Mouse (Mus musculus): ENCODE measurements around the gene Pacrg. TPM values are rescaled to one million over a fixed set of nuclear protein-coding genes. Genes with fewer than 3 reads are reported as not detected.
A peak's percentile ranks its signal among the peaks of the same experiment; 100 is the strongest.

The Pacrg gene
- polyA plus RNA-seq, 1 experiment from 2014 or later = 1.2 TPM

DNA sequence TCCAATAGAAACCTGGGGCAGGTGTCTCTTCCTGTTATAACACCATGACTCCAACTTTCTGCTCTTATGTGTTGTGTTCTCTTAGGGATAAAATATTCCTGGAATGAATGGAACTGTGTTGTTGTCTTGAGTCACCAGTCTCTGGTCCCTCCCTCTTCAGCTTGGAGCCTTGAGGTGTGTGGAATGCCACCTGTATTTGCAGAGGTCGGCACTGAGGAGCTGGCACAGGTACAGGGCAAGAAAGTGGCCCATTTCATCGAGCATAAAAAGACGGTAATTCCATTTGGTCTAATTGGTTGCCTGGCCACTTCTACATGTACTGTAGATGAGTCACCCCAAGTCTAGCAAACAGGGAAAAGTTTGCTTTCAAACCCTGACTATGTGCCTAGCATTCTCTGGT is 376.5 kb downstream of the Pacrg start:
- Histone ChIP-seq H3K27ac (replicated peaks in 1 of 2; ENCODE audit: control insufficient read depth in 1 of 2, insufficient read depth in 1 of 2, low read depth in 2 of 2, low read length in 2 of 2) (no peak overlapping the region), H3K27me3 (ENCODE audit: control insufficient read depth, insufficient read depth, low read length) (no peaks in the 10 kb centered on the region), H3K36me3 (ENCODE audit: control insufficient read depth, insufficient read depth, low read length) (no peaks in the 10 kb centered on the region), H3K9ac (ENCODE audit: low read length) (no peak overlapping the region), H3K4me2 (ENCODE audit: low read length) (no peak overlapping the region), H3K9me3 (ENCODE audit: control insufficient read depth, low read length) (no peaks in the 10 kb centered on the region), H3K4me3 (ENCODE audit: control insufficient read depth in 1 of 2, insufficient read depth in 1 of 2, low read depth in 1 of 2, low read length in 2 of 2) (no peak overlapping the region), H3K4me1 (ENCODE audit: control insufficient read depth in 2 of 2, insufficient read depth in 2 of 2, low read length in 2 of 2) (peaks cover 2 to 3% of the 10 kb centered on the region in 2 experiments; a peak in 3 of 4 replicates)
- no peak for ATAC-seq (ENCODE audit: insufficient number of reproducible peaks, insufficient read depth, low FRiP score, low read depth)
- 81% methylated on average over 3 of the region's 3 CpGs for WGBS

DNA sequence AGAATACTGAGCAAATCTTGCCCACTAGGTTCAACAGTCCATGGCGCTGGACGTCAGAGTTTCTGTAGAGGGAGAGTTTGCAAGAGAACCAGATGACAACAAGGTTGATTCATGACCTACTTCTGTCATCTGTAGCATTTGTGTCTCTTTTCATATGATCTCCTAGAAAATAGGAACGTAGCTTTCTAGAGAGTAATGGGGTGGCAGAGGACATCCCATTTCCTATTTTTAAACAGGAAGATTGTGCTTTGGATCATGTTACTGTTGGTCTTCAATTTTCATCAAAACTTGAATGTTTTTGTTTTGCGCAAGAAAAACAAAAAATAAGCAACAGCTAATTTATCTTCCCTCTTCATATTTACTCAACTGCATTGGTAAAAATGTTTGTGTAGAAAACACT is 379.2 kb downstream of the Pacrg start:
- Histone ChIP-seq H3K4me2 (ENCODE audit: low read length) (no peak overlapping the region), H3K36me3 (ENCODE audit: control insufficient read depth, insufficient read depth, low read length) (no peaks in the 10 kb centered on the region), H3K4me3 (ENCODE audit: control insufficient read depth in 1 of 2, insufficient read depth in 1 of 2, low read depth in 1 of 2, low read length in 2 of 2) (no peak overlapping the region), H3K4me1 (ENCODE audit: control insufficient read depth in 2 of 2, insufficient read depth in 2 of 2, low read length in 2 of 2) (peaks cover 4 to 8% of the 10 kb centered on the region in 2 experiments), H3K27ac (replicated peaks in 1 of 2; ENCODE audit: control insufficient read depth in 1 of 2, insufficient read depth in 1 of 2, low read depth in 2 of 2, low read length in 2 of 2) (no peak overlapping the region), H3K9me3 (ENCODE audit: control insufficient read depth, low read length) (no peaks in the 10 kb centered on the region), H3K27me3 (ENCODE audit: control insufficient read depth, insufficient read depth, low read length) (no peaks in the 10 kb centered on the region), H3K9ac (ENCODE audit: low read length) (no peak overlapping the region)
- no peak for ATAC-seq (ENCODE audit: insufficient number of reproducible peaks, insufficient read depth, low FRiP score, low read depth)
- 87% methylated on average over 4 of the region's 4 CpGs for WGBS

DNA sequence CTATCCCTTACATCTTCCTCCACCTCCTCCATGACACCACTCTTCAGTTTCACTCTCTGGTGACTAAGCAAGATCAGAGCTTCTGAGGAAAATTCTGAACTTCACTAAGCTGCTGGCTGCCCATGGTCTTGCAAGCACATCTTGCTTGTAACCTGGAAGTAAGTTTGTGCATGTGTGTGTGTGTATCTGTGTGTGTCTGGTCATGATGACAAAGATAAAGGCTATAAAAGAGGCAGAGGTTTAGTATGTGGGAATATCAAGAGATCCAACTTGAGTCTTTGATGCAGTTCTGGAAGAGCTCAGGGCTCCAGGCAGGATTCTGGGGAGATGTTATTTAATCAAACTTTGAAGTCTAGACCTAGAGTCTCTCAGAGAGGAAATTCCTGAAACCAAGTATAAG is 381.4 kb downstream of the Pacrg start:
- Histone ChIP-seq H3K27me3 (ENCODE audit: control insufficient read depth, insufficient read depth, low read length) (no peaks in the 10 kb centered on the region), H3K9me3 (ENCODE audit: control insufficient read depth, low read length) (no peaks in the 10 kb centered on the region), H3K4me1 (ENCODE audit: control insufficient read depth in 2 of 2, insufficient read depth in 2 of 2, low read length in 2 of 2) (peaks cover 4% of the 10 kb centered on the region in 2 experiments; a peak in 3 of 4 replicates), H3K4me2 (ENCODE audit: low read length) (no peak overlapping the region), H3K36me3 (ENCODE audit: control insufficient read depth, insufficient read depth, low read length) (no peaks in the 10 kb centered on the region), H3K4me3 (ENCODE audit: control insufficient read depth in 1 of 2, insufficient read depth in 1 of 2, low read depth in 1 of 2, low read length in 2 of 2) (no peak overlapping the region), H3K27ac (replicated peaks in 1 of 2; ENCODE audit: control insufficient read depth in 1 of 2, insufficient read depth in 1 of 2, low read depth in 2 of 2, low read length in 2 of 2) (no peak overlapping the region), H3K9ac (ENCODE audit: low read length) (no peak overlapping the region)
- ATAC-seq (ENCODE audit: insufficient number of reproducible peaks, insufficient read depth, low FRiP score, low read depth) = no peak

DNA sequence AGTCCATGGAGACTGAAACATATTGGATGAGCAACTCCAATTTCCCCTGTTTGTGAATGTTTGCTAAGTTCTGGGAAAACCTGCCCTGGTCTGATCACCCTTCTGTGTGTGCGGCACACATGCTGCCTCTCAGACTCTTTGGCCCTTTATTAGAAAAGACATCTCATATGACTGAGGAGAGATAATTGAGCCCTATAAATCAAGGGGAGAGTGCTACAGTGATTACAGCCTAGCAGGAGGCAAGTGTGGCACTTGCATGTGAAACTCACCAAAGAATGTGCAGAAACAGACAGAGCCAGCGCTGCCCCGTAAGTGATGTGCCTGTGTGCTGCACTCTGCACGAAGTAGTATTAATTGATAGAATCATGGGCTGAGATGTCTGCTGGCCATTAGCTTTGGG is 383.7 kb downstream of the Pacrg start:
- Histone ChIP-seq H3K4me2 (ENCODE audit: low read length) (no peak overlapping the region), H3K27me3 (ENCODE audit: control insufficient read depth, insufficient read depth, low read length) (no peaks in the 10 kb centered on the region), H3K36me3 (ENCODE audit: control insufficient read depth, insufficient read depth, low read length) (no peaks in the 10 kb centered on the region), H3K4me1 (ENCODE audit: control insufficient read depth in 2 of 2, insufficient read depth in 2 of 2, low read length in 2 of 2) (peaks cover 8 to 18% of the 10 kb centered on the region in 2 experiments), H3K9ac (ENCODE audit: low read length) (no peak overlapping the region), H3K9me3 (ENCODE audit: control insufficient read depth, low read length) (no peaks in the 10 kb centered on the region), H3K27ac (replicated peaks in 1 of 2; ENCODE audit: control insufficient read depth in 1 of 2, insufficient read depth in 1 of 2, low read depth in 2 of 2, low read length in 2 of 2) (no peak overlapping the region), H3K4me3 (ENCODE audit: control insufficient read depth in 1 of 2, insufficient read depth in 1 of 2, low read depth in 1 of 2, low read length in 2 of 2) (no peak overlapping the region)
- WGBS = 73% methylated on average over 4 of the region's 4 CpGs
- ATAC-seq (ENCODE audit: insufficient number of reproducible peaks, insufficient read depth, low FRiP score, low read depth) = no peak

DNA sequence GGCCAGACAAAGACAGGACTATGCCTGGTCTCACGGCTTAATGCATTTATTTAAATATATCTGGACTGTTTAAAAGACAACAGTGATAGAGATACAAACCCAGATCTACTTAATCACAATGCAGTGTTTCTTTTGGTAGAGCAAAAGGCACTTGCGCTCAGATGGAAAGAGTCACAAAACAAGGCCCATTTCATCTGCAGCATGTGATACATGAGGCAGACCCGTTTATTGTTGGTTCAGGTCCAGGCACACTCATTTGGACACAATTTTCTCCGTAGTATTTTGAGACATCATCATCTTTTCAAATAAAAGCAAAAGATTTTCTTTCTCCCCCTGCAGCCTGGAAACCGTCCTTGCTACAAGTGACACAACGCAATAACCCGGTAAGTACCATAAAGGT is 384.1 kb downstream of the Pacrg start:
- Histone ChIP-seq H3K9ac (ENCODE audit: low read length) (no peak overlapping the region), H3K4me2 (ENCODE audit: low read length) (no peak overlapping the region), H3K36me3 (ENCODE audit: control insufficient read depth, insufficient read depth, low read length) (no peaks in the 10 kb centered on the region), H3K9me3 (ENCODE audit: control insufficient read depth, low read length) (no peaks in the 10 kb centered on the region), H3K4me3 (ENCODE audit: control insufficient read depth in 1 of 2, insufficient read depth in 1 of 2, low read depth in 1 of 2, low read length in 2 of 2) (no peak overlapping the region), H3K27ac (replicated peaks in 1 of 2; ENCODE audit: control insufficient read depth in 1 of 2, insufficient read depth in 1 of 2, low read depth in 2 of 2, low read length in 2 of 2) (no peak overlapping the region), H3K4me1 (ENCODE audit: control insufficient read depth in 2 of 2, insufficient read depth in 2 of 2, low read length in 2 of 2) (peaks cover 11 to 21% of the 10 kb centered on the region in 2 experiments), H3K27me3 (ENCODE audit: control insufficient read depth, insufficient read depth, low read length) (no peaks in the 10 kb centered on the region)
- no peak for ATAC-seq (ENCODE audit: insufficient number of reproducible peaks, insufficient read depth, low FRiP score, low read depth)
- 78% methylated on average over 7 of the region's 7 CpGs for WGBS

DNA sequence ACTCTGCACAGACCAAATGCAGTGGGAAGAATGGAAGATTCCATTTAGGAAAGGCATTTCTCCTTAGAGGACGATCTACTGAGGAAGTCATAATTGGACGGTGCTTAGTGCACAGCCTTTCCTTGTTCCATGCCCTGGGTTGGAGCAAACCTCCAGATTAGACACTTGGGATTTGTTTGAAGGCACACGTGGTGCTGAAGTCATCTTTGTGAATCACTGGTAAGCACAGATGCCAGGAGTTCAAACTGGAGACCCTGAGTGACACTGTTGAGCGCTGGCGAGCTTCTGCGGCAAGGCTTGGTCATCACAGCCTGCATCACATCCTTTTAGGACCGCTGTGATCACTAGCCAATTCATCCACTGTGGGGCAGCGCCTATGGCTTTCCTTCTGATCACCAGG is 385.7 kb downstream of the Pacrg start:
- 82% methylated on average over 8 of the region's 8 CpGs for WGBS
- Histone ChIP-seq H3K4me2 (ENCODE audit: low read length) (no peak overlapping the region), H3K27ac (replicated peaks in 1 of 2; ENCODE audit: control insufficient read depth in 1 of 2, insufficient read depth in 1 of 2, low read depth in 2 of 2, low read length in 2 of 2) (no peak overlapping the region), H3K4me3 (ENCODE audit: control insufficient read depth in 1 of 2, insufficient read depth in 1 of 2, low read depth in 1 of 2, low read length in 2 of 2) (no peak overlapping the region), H3K9me3 (ENCODE audit: control insufficient read depth, low read length) (no peaks in the 10 kb centered on the region), H3K27me3 (ENCODE audit: control insufficient read depth, insufficient read depth, low read length) (no peaks in the 10 kb centered on the region), H3K4me1 (ENCODE audit: control insufficient read depth in 2 of 2, insufficient read depth in 2 of 2, low read length in 2 of 2) (peaks cover 27 to 37% of the 10 kb centered on the region in 2 experiments), H3K36me3 (ENCODE audit: control insufficient read depth, insufficient read depth, low read length) (no peaks in the 10 kb centered on the region), H3K9ac (ENCODE audit: low read length) (no peak overlapping the region)
- ATAC-seq (ENCODE audit: insufficient number of reproducible peaks, insufficient read depth, low FRiP score, low read depth) = no peak

DNA sequence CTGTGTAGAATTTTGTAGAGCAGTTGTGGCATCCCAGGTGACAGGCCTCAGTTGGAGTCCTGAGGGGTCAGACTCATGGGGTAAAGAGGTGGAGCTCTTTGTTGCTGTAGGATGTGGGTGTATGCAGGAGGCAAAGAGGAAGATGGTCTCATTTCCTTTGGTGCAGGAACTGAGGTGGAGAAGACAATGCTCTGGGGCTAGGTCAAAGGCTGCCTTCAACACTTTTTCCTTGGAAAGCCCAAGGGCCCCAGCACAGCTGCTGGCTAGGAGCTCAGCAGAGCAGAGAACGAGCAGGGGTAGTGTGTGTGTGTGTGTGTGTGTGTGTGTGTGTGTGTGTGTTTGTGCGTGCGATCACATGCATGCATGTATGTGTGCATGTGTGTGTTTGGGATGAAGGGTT is 387.3 kb downstream of the Pacrg start:
- no peak for ATAC-seq (ENCODE audit: insufficient number of reproducible peaks, insufficient read depth, low FRiP score, low read depth)
- Histone ChIP-seq H3K27me3 (ENCODE audit: control insufficient read depth, insufficient read depth, low read length) (no peaks in the 10 kb centered on the region), H3K9me3 (ENCODE audit: control insufficient read depth, low read length) (no peaks in the 10 kb centered on the region), H3K4me1 (ENCODE audit: control insufficient read depth in 2 of 2, insufficient read depth in 2 of 2, low read length in 2 of 2) (peaks cover 36 to 51% of the 10 kb centered on the region in 2 experiments), H3K4me2 (ENCODE audit: low read length) (no peak overlapping the region), H3K36me3 (ENCODE audit: control insufficient read depth, insufficient read depth, low read length) (no peaks in the 10 kb centered on the region), H3K27ac (replicated peaks in 1 of 2; ENCODE audit: control insufficient read depth in 1 of 2, insufficient read depth in 1 of 2, low read depth in 2 of 2, low read length in 2 of 2) (peak overlapping the region in 1 of 2 experiments; percentile 5; a peak in 1 of 4 replicates), H3K4me3 (ENCODE audit: control insufficient read depth in 1 of 2, insufficient read depth in 1 of 2, low read depth in 1 of 2, low read length in 2 of 2) (no peak overlapping the region), H3K9ac (ENCODE audit: low read length) (no peak overlapping the region)
- WGBS = 92% methylated on average over 3 of the region's 3 CpGs

DNA sequence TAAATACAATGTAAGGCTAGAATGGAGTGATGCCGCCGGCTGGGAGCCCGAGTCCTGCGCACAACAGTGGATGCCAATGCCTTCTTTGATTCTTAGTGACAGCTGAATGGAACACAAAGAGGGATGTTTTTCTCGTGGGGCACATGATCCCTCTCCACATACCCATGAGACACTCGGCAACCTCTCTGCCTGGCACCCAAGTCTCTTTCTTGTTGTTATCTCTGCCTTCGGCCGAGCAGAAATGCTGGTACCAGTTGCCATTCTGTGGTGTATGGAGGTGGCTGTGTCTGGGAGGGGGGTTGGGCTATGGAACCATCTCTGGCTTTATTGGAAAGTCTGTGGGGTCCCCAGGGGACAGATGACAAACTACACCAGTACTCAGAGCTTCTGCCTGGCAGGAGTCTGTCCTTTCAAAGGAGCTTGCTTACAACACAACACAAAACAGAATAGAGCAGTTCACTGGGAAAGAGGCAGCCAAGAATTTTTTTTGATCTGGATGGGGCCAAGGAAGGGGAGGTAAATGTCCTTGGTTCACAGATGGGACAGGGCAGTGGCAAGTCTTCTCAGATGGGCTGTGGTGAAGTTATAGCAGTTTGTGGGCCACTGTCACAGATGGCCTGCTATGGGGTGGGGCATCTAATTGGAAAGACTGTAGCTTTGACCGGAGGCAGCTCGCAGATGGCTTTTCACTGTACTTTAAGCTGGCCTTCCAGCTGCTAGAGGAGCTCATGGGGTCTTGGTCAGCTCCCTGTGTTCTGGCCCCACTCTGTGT is 388.6 kb downstream of the Pacrg start:
- no peaks in the 10 kb centered on the region for H3K36me3 ChIP-seq (ENCODE audit: control insufficient read depth, insufficient read depth, low read length)
- H3K27ac ChIP-seq (replicated peaks in 1 of 2; ENCODE audit: control insufficient read depth in 1 of 2, insufficient read depth in 1 of 2, low read depth in 2 of 2, low read length in 2 of 2) = peak overlapping the region in 1 of 2 experiments; percentile 5; a peak in 1 of 4 replicates
- no peak overlapping the region for H3K4me2 ChIP-seq (ENCODE audit: low read length)
- no peak overlapping the region for H3K9ac ChIP-seq (ENCODE audit: low read length)
- H3K4me3 ChIP-seq (ENCODE audit: control insufficient read depth in 1 of 2, insufficient read depth in 1 of 2, low read depth in 1 of 2, low read length in 2 of 2) = no peak overlapping the region
- H3K27me3 ChIP-seq (ENCODE audit: control insufficient read depth, insufficient read depth, low read length) = no peaks in the 10 kb centered on the region
- peaks cover 33 to 46% of the 10 kb centered on the region in 2 experiments for H3K4me1 ChIP-seq (ENCODE audit: control insufficient read depth in 2 of 2, insufficient read depth in 2 of 2, low read length in 2 of 2)
- WGBS = 77% methylated on average over 10 of the region's 10 CpGs
- ATAC-seq (ENCODE audit: insufficient number of reproducible peaks, insufficient read depth, low FRiP score, low read depth) = no peak
- no peaks in the 10 kb centered on the region for H3K9me3 ChIP-seq (ENCODE audit: control insufficient read depth, low read length)

All from heart, embryonic 14.5 days (tissue).